Mouse (Mus musculus): ENCODE data around the gene Gpbar1.

DNA sequence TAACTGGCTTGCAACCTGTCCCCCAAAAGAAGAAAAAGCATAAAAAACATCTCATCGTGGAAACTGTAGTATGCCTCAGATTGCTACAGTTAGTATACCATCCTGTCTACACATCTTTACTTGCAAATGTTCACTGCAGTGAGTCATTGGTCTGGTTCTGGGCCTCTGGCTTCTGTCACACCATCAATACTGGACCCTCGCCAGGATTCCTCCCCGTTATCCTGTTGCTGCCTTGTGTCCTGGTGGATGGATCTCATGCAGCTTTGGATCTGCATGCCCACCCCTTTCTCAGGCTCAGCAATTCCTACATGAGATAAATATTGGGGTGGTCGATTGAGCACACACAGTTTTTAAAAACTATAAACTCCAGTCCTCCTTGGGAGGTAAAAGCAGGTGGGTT, 6.7 kb upstream of the Gpbar1 start:
- TF ChIP-seq CTCF (conservative IDR thresholded peaks at IDR 0.05; ENCODE audit: low read length) (no peak), NANOG (IDR thresholded peaks at IDR 0.05; ENCODE audit: borderline replicate concordance, low read length) (no peak)
